Mouse (Mus musculus): Measurements from ENCODE around the gene Teddm2. TPM values are rescaled to one million over a fixed set of nuclear protein-coding genes. Genes with fewer than 3 reads are reported as not detected.

Gene Teddm2
- polyA plus RNA-seq, 1 experiment = 4.6 TPM

DNA sequence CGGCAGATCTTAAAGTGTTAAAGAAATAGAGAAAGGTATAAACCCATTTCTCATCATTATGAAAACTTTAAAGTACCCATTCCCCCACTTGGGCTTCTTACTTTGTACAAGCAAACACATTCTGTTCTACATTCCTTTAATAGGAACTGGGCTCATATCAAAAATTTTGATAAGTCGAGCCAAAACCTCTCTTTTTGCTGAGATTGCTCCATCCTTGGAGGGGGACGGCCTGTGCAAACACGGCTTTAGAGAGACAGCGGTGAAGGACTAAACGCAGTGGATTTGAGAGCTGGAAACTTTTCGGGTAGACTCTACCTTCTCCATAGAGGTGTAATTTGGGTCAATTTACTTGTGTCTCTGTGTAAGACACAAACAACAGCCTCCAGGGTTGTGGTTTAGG lies 97.3 kb downstream of the Teddm2 start:
- H3K4me1 ChIP-seq (ENCODE audit: control insufficient read depth, insufficient read depth, low read length) = no peaks in the 10 kb centered on the region
- TF ChIP-seq POLR2A (IDR thresholded peaks at IDR 0.05; ENCODE audit: extremely low read depth, insufficient read depth, low read length) (no peak), CTCF (IDR thresholded peaks at IDR 0.05; ENCODE audit: extremely low read depth, insufficient read depth, low read length) (no peak)
- no peak overlapping the region for H3K4me3 ChIP-seq (ENCODE audit: insufficient read depth, low read length)
- H3K27ac ChIP-seq (ENCODE audit: insufficient read depth, low read length) = no peak overlapping the region

Other genes with a start within 250 kb of the Teddm2 start
- 43.2 and 47.3 TPM in 2 replicates for gene Rgs8, start 247.2 kb downstream of the Teddm2 start, polyA plus RNA-seq (2012; rRNA removed)
- 10.9 and 13.4 TPM in 2 replicates for gene Rgs16, start 159.9 kb downstream of the Teddm2 start, polyA plus RNA-seq (2012; rRNA removed)
- 15.0 and 17.5 TPM in 2 replicates for gene Rnasel, start 150.8 kb downstream of the Teddm2 start, polyA plus RNA-seq (2012; rRNA removed)
- gene Rgsl1, start 56.1 kb downstream of the Teddm2 start, polyA plus RNA-seq (2012; rRNA removed) = 6.0 and 6.9 TPM in 2 replicates
- gene Teddm1b, start 25.9 kb downstream of the Teddm2 start, polyA plus RNA-seq (2012; rRNA removed) = not detected in 2 replicates
- not detected in 2 replicates for gene Teddm1a, start 8.5 kb downstream of the Teddm2 start, polyA plus RNA-seq (2012; rRNA removed)
- 2,520 and 2,775 TPM in 2 replicates for gene Glul, start 284 bp downstream of the Teddm2 start, polyA plus RNA-seq (2012; rRNA removed)

Measured in cortical plate, adult 2 months (tissue).